ENCODE assay signal across 12 mouse cellular contexts in genomic region chr14:25627599-25628255, GRCm38 (mm10).
DNase-seq lines count a peak whose midpoint lies in the region; ATAC-seq and TF ChIP-seq lines count a peak whose summit lies in the region.
"Had no signal": no experiment of that assay in that cellular context is flagged by ENCODE, and none has a peak within 500 bp of the region (broad histone marks: within the 10 kb centered on the region; RNA-seq: fewer than 3 reads in every experiment).

No protein-coding gene starts in this region.

- ATAC-seq in lung, postnatal 0 days = peak; percentile 47
- ATAC-seq in stomach, postnatal 0 days (ENCODE audit: low FRiP score, low TSS enrichment) = peak; percentile 83
- ATAC-seq: midbrain, embryonic 13.5 days had no signal

- no peak for TF ChIP-seq CTCF in lung, postnatal 0 days (IDR thresholded peaks at IDR 0.05)
- TF ChIP-seq CTCF in stomach, postnatal 0 days (IDR thresholded peaks at IDR 0.05; ENCODE audit: low read depth) = no peak

- no peak for TF ChIP-seq EP300 in lung, postnatal 0 days (IDR thresholded peaks at IDR 0.05)
- peak; percentile 44 for TF ChIP-seq EP300 in stomach, postnatal 0 days (optimal IDR thresholded peaks at IDR 0.05)

- no peaks in the 10 kb centered on the region for H3K27me3 ChIP-seq in heart, embryonic 10.5 days (ENCODE audit: insufficient read depth, poor library complexity, severe bottlenecking)
- no peaks in the 10 kb centered on the region for H3K27me3 ChIP-seq in lung, postnatal 0 days (replicated peaks; ENCODE audit: insufficient read depth, low read length)
- H3K27me3 ChIP-seq in stomach, postnatal 0 days (ENCODE audit: control insufficient read depth, insufficient read depth, low read length) = no peaks in the 10 kb centered on the region
- H3K27me3 ChIP-seq: midbrain, embryonic 13.5 days had no signal

- H3K36me3 ChIP-seq in heart, embryonic 10.5 days = peaks cover 60% of the 10 kb centered on the region
- H3K36me3 ChIP-seq in lung, postnatal 0 days (ENCODE audit: insufficient read depth, low read length) = 0 out of 2 replicates have a peak, but pooled peaks cover 5% of the 10 kb centered on the region
- peaks cover 2% of the 10 kb centered on the region; the same call in 1 of the 2 replicates for H3K36me3 ChIP-seq in stomach, postnatal 0 days (ENCODE audit: control insufficient read depth, insufficient read depth, low read length)

- H3K9me3 ChIP-seq in heart, embryonic 10.5 days = no peaks in the 10 kb centered on the region
- H3K9me3 ChIP-seq in lung, postnatal 0 days (ENCODE audit: low read length) = no peaks in the 10 kb centered on the region
- no peaks in the 10 kb centered on the region for H3K9me3 ChIP-seq in stomach, postnatal 0 days (ENCODE audit: control insufficient read depth, low read length)
- H3K9me3 ChIP-seq: midbrain, embryonic 13.5 days had no signal

- WGBS in heart, embryonic 10.5 days = 83% methylated on average over 3 of the region's 3 CpGs
- 58% methylated on average over 3 of the region's 3 CpGs for WGBS in lung, postnatal 0 days
- WGBS in stomach, postnatal 0 days = 51% methylated on average over 3 of the region's 3 CpGs

- peak overlapping the region; percentile 56; the same call in 1 of the 2 replicates for H3K27ac ChIP-seq in heart, embryonic 10.5 days
- no peak overlapping the region for H3K27ac ChIP-seq in lung, postnatal 0 days (ENCODE audit: low read length)
- peak overlapping the region; percentile 82 for H3K27ac ChIP-seq in stomach, postnatal 0 days (replicated peaks)

- no peak for DNase-seq in heart, embryonic 10.5 days (ENCODE audit: low spot score)
- DNase-seq in heart, adult 11 months = no peak
- peak; percentile 41 for DNase-seq in lung, postnatal 0 days (ENCODE audit: low spot score)
- DNase-seq in lung, postnatal 36 days = no peak
- DNase-seq in gonadal fat pad, adult 2 months (ENCODE audit: low read depth) = peak; percentile 81
- DNase-seq in stomach, postnatal 0 days (ENCODE audit: low spot score) = peak; percentile 49
- DNase-seq in urinary bladder, postnatal 4 days (ENCODE audit: low spot score in 2 of 2) = no peak
- DNase-seq in layer of hippocampus, adult 11-12 months (ENCODE audit: low spot score) = no peak
- DNase-seq: lung, postnatal 14 days; retina, postnatal 1 day; thymus, postnatal 14 days had no signal

- no peak overlapping the region for H3K9ac ChIP-seq in lung, postnatal 0 days (replicated peaks; ENCODE audit: low read depth)
- H3K9ac ChIP-seq in stomach, postnatal 0 days (ENCODE audit: low read length) = no peak overlapping the region
- H3K9ac ChIP-seq: midbrain, embryonic 13.5 days had no signal

- no peak overlapping the region for H3K4me3 ChIP-seq in heart, embryonic 10.5 days
- no peak overlapping the region for H3K4me3 ChIP-seq in lung, postnatal 0 days (ENCODE audit: low read depth, low read length)
- no peak overlapping the region for H3K4me3 ChIP-seq in stomach, postnatal 0 days (ENCODE audit: low read depth, low read length)
- H3K4me3 ChIP-seq: midbrain, embryonic 13.5 days had no signal

- H3K4me1 ChIP-seq in heart, embryonic 10.5 days = peaks cover 98% of the 10 kb centered on the region
- 0 out of 2 replicates have a peak, but pooled peaks cover 4% of the 10 kb centered on the region for H3K4me1 ChIP-seq in lung, postnatal 0 days (ENCODE audit: insufficient read depth, low read depth, low read length)
- 0 out of 2 replicates have a peak, but pooled peaks cover 2% of the 10 kb centered on the region for H3K4me1 ChIP-seq in stomach, postnatal 0 days (replicated peaks; ENCODE audit: control insufficient read depth, insufficient read depth)

- no peak overlapping the region for H3K4me2 ChIP-seq in lung, postnatal 0 days (replicated peaks; ENCODE audit: low read depth, low read length)
- no peak overlapping the region for H3K4me2 ChIP-seq in stomach, postnatal 0 days (replicated peaks; ENCODE audit: low read depth)
- H3K4me2 ChIP-seq: midbrain, embryonic 13.5 days had no signal

Comparison
In these comparisons a context has a peak if more than half of its experiments do, and no peak if none do; other contexts are left out.
1. DNase-seq: peak in lung, postnatal 0 days (single experiment), gonadal fat pad, adult 2 months (single experiment) and stomach, postnatal 0 days (single experiment); none in heart, embryonic 10.5 days (single experiment), heart, adult 11 months (single experiment), lung, postnatal 36 days (single experiment), urinary bladder, postnatal 4 days (0 of 2) and layer of hippocampus, adult 11-12 months (single experiment).